Mouse (Mus musculus): ENCODE results near the gene Sipa1l2. TPM values are rescaled to one million over a fixed set of nuclear protein-coding genes. Genes with fewer than 3 reads are reported as not detected.

Gene Sipa1l2
- polyA plus RNA-seq, 1 experiment: 8.1 TPM

GRCm38 (mm10) chr8:125556706-125557105 lies 12.9 kb downstream of the Sipa1l2 start:
- peak; percentile 47 for DNase-seq
- H3K27ac ChIP-seq (ENCODE audit: insufficient read depth, low read depth, low read length): no peak overlapping the region
- 73% methylated on average over 5 of the region's 5 CpGs for WGBS
- H3K4me3 ChIP-seq (ENCODE audit: insufficient read depth, low read depth, low read length): no peak overlapping the region
- no peaks in the 10 kb centered on the region for H3K27me3 ChIP-seq (replicated peaks; ENCODE audit: control insufficient read depth, insufficient read depth, low read length)
- peaks cover 11% of the 10 kb centered on the region for H3K4me1 ChIP-seq (ENCODE audit: control insufficient read depth, insufficient read depth, low read length)
- TF ChIP-seq CTCF (conservative IDR thresholded peaks at IDR 0.05; ENCODE audit: insufficient read depth, insufficient read length, low read depth, low read length): no peak
- TF ChIP-seq POLR2A (IDR thresholded peaks at IDR 0.05; ENCODE audit: low read depth, low read length): no peak
- no peaks in the 10 kb centered on the region for H3K36me3 ChIP-seq (ENCODE audit: control insufficient read depth, insufficient read depth, low read length)

- no peak overlapping the region for H3K27ac ChIP-seq (ENCODE audit: insufficient read depth, low read depth, low read length)
- H3K36me3 ChIP-seq (ENCODE audit: control insufficient read depth, insufficient read depth, low read length): no peaks in the 10 kb centered on the region
- 53% methylated on average over 4 of the region's 4 CpGs for WGBS
- TF ChIP-seq CTCF (conservative IDR thresholded peaks at IDR 0.05; ENCODE audit: insufficient read depth, insufficient read length, low read depth, low read length) (no peak), POLR2A (IDR thresholded peaks at IDR 0.05; ENCODE audit: low read depth, low read length) (no peak)
- no peak overlapping the region for H3K4me3 ChIP-seq (ENCODE audit: insufficient read depth, low read depth, low read length)
- H3K27me3 ChIP-seq (replicated peaks; ENCODE audit: control insufficient read depth, insufficient read depth, low read length): no peaks in the 10 kb centered on the region
- H3K4me1 ChIP-seq (ENCODE audit: control insufficient read depth, insufficient read depth, low read length): peaks cover 10% of the 10 kb centered on the region
- DNase-seq: no peak
Observed at GRCm38 (mm10) chr8:125550567-125550966, 19.0 kb downstream of the Sipa1l2 start.

- H3K4me1 ChIP-seq (ENCODE audit: control insufficient read depth, insufficient read depth, low read length): peaks cover 10% of the 10 kb centered on the region
- TF ChIP-seq CTCF (conservative IDR thresholded peaks at IDR 0.05; ENCODE audit: insufficient read depth, insufficient read length, low read depth, low read length) (0 out of 2 replicates have a peak, but pooled peaks have one; percentile 22), POLR2A (IDR thresholded peaks at IDR 0.05; ENCODE audit: low read depth, low read length) (no peak)
- no peaks in the 10 kb centered on the region for H3K36me3 ChIP-seq (ENCODE audit: control insufficient read depth, insufficient read depth, low read length)
- no peak overlapping the region for H3K4me3 ChIP-seq (ENCODE audit: insufficient read depth, low read depth, low read length)
- no peak for DNase-seq
- no peaks in the 10 kb centered on the region for H3K27me3 ChIP-seq (replicated peaks; ENCODE audit: control insufficient read depth, insufficient read depth, low read length)
- WGBS: 67% methylated on average over 3 of the region's 3 CpGs
- no peak overlapping the region for H3K27ac ChIP-seq (ENCODE audit: insufficient read depth, low read depth, low read length)
Observed at GRCm38 (mm10) chr8:125547296-125547695, 22.3 kb downstream of the Sipa1l2 start.

GRCm38 (mm10) chr8:125545866-125546265 lies 23.7 kb downstream of the Sipa1l2 start:
- H3K27ac ChIP-seq (ENCODE audit: insufficient read depth, low read depth, low read length): peak overlapping the region; percentile 13; the same call in 1 of the 2 replicates

GRCm38 (mm10) chr8:125542893-125543613 lies 26.6 kb downstream of the Sipa1l2 start:
- no peaks in the 10 kb centered on the region for H3K36me3 ChIP-seq (ENCODE audit: control insufficient read depth, insufficient read depth, low read length)
- 73% methylated on average over 11 of the region's 11 CpGs for WGBS
- no peak for DNase-seq
- TF ChIP-seq CTCF (conservative IDR thresholded peaks at IDR 0.05; ENCODE audit: insufficient read depth, insufficient read length, low read depth, low read length): no peak
- TF ChIP-seq POLR2A (IDR thresholded peaks at IDR 0.05; ENCODE audit: low read depth, low read length): no peak
- no peak overlapping the region for H3K27ac ChIP-seq (ENCODE audit: insufficient read depth, low read depth, low read length)
- H3K4me3 ChIP-seq (ENCODE audit: insufficient read depth, low read depth, low read length): no peak overlapping the region
- peaks cover 10% of the 10 kb centered on the region for H3K4me1 ChIP-seq (ENCODE audit: control insufficient read depth, insufficient read depth, low read length)
- H3K27me3 ChIP-seq (replicated peaks; ENCODE audit: control insufficient read depth, insufficient read depth, low read length): no peaks in the 10 kb centered on the region

More at GRCm38 (mm10) chr8:125545866-125546265, 23.7 kb downstream of the Sipa1l2 start:
- Histone ChIP-seq H3K27me3 (replicated peaks; ENCODE audit: control insufficient read depth, insufficient read depth, low read length) (no peaks in the 10 kb centered on the region), H3K4me1 (ENCODE audit: control insufficient read depth, insufficient read depth, low read length) (peaks cover 10% of the 10 kb centered on the region), H3K36me3 (ENCODE audit: control insufficient read depth, insufficient read depth, low read length) (no peaks in the 10 kb centered on the region), H3K4me3 (ENCODE audit: insufficient read depth, low read depth, low read length) (no peak overlapping the region)
- 49% methylated on average over 9 of the region's 9 CpGs for WGBS
- peak; percentile 60 for DNase-seq
- TF ChIP-seq CTCF (conservative IDR thresholded peaks at IDR 0.05; ENCODE audit: insufficient read depth, insufficient read length, low read depth, low read length): no peak
- TF ChIP-seq POLR2A (IDR thresholded peaks at IDR 0.05; ENCODE audit: low read depth, low read length): no peak

GRCm38 (mm10) chr8:125539056-125540013 lies 30.3 kb downstream of the Sipa1l2 start:
- H3K36me3 ChIP-seq (ENCODE audit: control insufficient read depth, insufficient read depth, low read length): no peaks in the 10 kb centered on the region
- no peaks in the 10 kb centered on the region for H3K27me3 ChIP-seq (replicated peaks; ENCODE audit: control insufficient read depth, insufficient read depth, low read length)
- DNase-seq: no peak
- WGBS: 63% methylated on average over 13 of the region's 13 CpGs
- H3K27ac ChIP-seq (ENCODE audit: insufficient read depth, low read depth, low read length): no peak overlapping the region
- TF ChIP-seq CTCF (conservative IDR thresholded peaks at IDR 0.05; ENCODE audit: insufficient read depth, insufficient read length, low read depth, low read length) (no peak), POLR2A (IDR thresholded peaks at IDR 0.05; ENCODE audit: low read depth, low read length) (no peak)
- no peak overlapping the region for H3K4me3 ChIP-seq (ENCODE audit: insufficient read depth, low read depth, low read length)
- no peaks in the 10 kb centered on the region for H3K4me1 ChIP-seq (ENCODE audit: control insufficient read depth, insufficient read depth, low read length)

- H3K27me3 ChIP-seq (replicated peaks; ENCODE audit: control insufficient read depth, insufficient read depth, low read length): no peaks in the 10 kb centered on the region
- no peak overlapping the region for H3K4me3 ChIP-seq (ENCODE audit: insufficient read depth, low read depth, low read length)
- no peak for TF ChIP-seq CTCF (conservative IDR thresholded peaks at IDR 0.05; ENCODE audit: insufficient read depth, insufficient read length, low read depth, low read length)
- TF ChIP-seq POLR2A (IDR thresholded peaks at IDR 0.05; ENCODE audit: low read depth, low read length): no peak
- H3K4me1 ChIP-seq (ENCODE audit: control insufficient read depth, insufficient read depth, low read length): peaks cover 4% of the 10 kb centered on the region; the same call in 1 of the 2 replicates
- no peak overlapping the region for H3K27ac ChIP-seq (ENCODE audit: insufficient read depth, low read depth, low read length)
- no peaks in the 10 kb centered on the region for H3K36me3 ChIP-seq (ENCODE audit: control insufficient read depth, insufficient read depth, low read length)
- DNase-seq: no peak
- 66% methylated on average over 6 of the region's 6 CpGs for WGBS
Observed at GRCm38 (mm10) chr8:125538265-125538664, 31.3 kb downstream of the Sipa1l2 start.
